ENCODE assay signal across 12 mouse cellular contexts in genomic region chr4:145052697-145053096, GRCm38 (mm10).
A peak's percentile ranks its signal among the peaks of the same experiment; 100 is the strongest.
DNase-seq lines count a peak whose midpoint lies in the region; ATAC-seq and TF ChIP-seq lines count a peak whose summit lies in the region.
"Had no signal": no experiment of that assay in that cellular context is flagged by ENCODE, and none has a peak within 500 bp of the region (broad histone marks: within the 10 kb centered on the region; RNA-seq: fewer than 3 reads in every experiment).

No protein-coding gene starts in this region.

- no peak overlapping the region for H3K4me2 ChIP-seq in heart, embryonic 14.5 days (ENCODE audit: low read length)
- H3K4me2 ChIP-seq: liver, embryonic 15.5 days had no signal

- H3K9me3 ChIP-seq in heart, embryonic 14.5 days (ENCODE audit: control insufficient read depth, low read length), result no peaks in the 10 kb centered on the region
- no peaks in the 10 kb centered on the region for H3K9me3 ChIP-seq in embryonic facial prominence, embryonic 10.5 days
- H3K9me3 ChIP-seq: liver, embryonic 15.5 days had no signal

- no peak overlapping the region for H3K9ac ChIP-seq in heart, embryonic 14.5 days (ENCODE audit: low read length)
- H3K9ac ChIP-seq: liver, embryonic 15.5 days had no signal

- intact Hi-C loops in heart, postnatal 10 days (cut with DNase I), result loop anchor here (10.0 kb wide), 1 partner anchor 288 kb away; no protein-coding TSS in a partner anchor
- intact Hi-C loops in left cerebral cortex, adult 2 months (cut with DNase I), result loop anchor here (10.0 kb wide), 1 partner anchor 288 kb away; no protein-coding TSS in a partner anchor
- intact Hi-C loops in left cerebral cortex, postnatal 10 days (cut with DNase I), result loop anchor here (5.0 to 10.0 kb wide), 2 partner anchors 160 to 288 kb away; partner anchors contain the start of gene Dhrs3
- intact Hi-C loops in left cerebral cortex, postnatal 36 days (cut with DNase I), result no loop called here

- 7% methylated on average over 1 of the region's 1 CpGs for WGBS in heart, embryonic 14.5 days
- 85% methylated on average over 1 of the region's 1 CpGs for WGBS in embryonic facial prominence, embryonic 10.5 days

- H3K36me3 ChIP-seq in heart, embryonic 14.5 days (ENCODE audit: control insufficient read depth, insufficient read depth, low read length), result peaks cover 79% of the 10 kb centered on the region
- H3K36me3 ChIP-seq in embryonic facial prominence, embryonic 10.5 days (replicated peaks), result peaks cover 43% of the 10 kb centered on the region

- peaks cover 14 to 39% of the 10 kb centered on the region in 2 experiments for H3K4me1 ChIP-seq in heart, embryonic 14.5 days (ENCODE audit: control insufficient read depth in 2 of 2, insufficient read depth in 2 of 2, low read length in 2 of 2)
- H3K4me1 ChIP-seq in embryonic facial prominence, embryonic 10.5 days, result peaks cover 31% of the 10 kb centered on the region

- TF ChIP-seq CTCF in left cerebral cortex, adult 2 months (IDR thresholded peaks at IDR 0.05), result no peak

- peak overlapping the region; percentile 44 to 64; a peak in 3 of 4 replicates for H3K27ac ChIP-seq in heart, embryonic 14.5 days (replicated peaks in 1 of 2; ENCODE audit: control insufficient read depth in 1 of 2, insufficient read depth in 1 of 2, low read depth in 2 of 2, low read length in 2 of 2)
- peak overlapping the region; percentile 52; the same call in 1 of the 2 replicates for H3K27ac ChIP-seq in left cerebral cortex, adult 2 months
- peak overlapping the region; percentile 16; the same call in 1 of the 2 replicates for H3K27ac ChIP-seq in embryonic facial prominence, embryonic 10.5 days (replicated peaks)
- H3K27ac ChIP-seq: liver, embryonic 15.5 days had no signal

- no peak overlapping the region for H3K4me3 ChIP-seq in heart, embryonic 14.5 days (ENCODE audit: control insufficient read depth in 1 of 2, insufficient read depth in 1 of 2, low read depth in 1 of 2, low read length in 2 of 2)
- no peak overlapping the region for H3K4me3 ChIP-seq in left cerebral cortex, adult 2 months
- no peak overlapping the region for H3K4me3 ChIP-seq in embryonic facial prominence, embryonic 10.5 days
- H3K4me3 ChIP-seq: liver, embryonic 15.5 days had no signal

- ATAC-seq in heart, embryonic 14.5 days (ENCODE audit: insufficient number of reproducible peaks, insufficient read depth, low FRiP score, low read depth), result no peak
- ATAC-seq: inflammation-experienced regulatory T-cells, adult 6 months had no signal

- no peaks in the 10 kb centered on the region for H3K27me3 ChIP-seq in heart, embryonic 14.5 days (ENCODE audit: control insufficient read depth, insufficient read depth, low read length)
- no peaks in the 10 kb centered on the region for H3K27me3 ChIP-seq in embryonic facial prominence, embryonic 10.5 days (replicated peaks; ENCODE audit: low read depth, poor library complexity, severe bottlenecking)
- H3K27me3 ChIP-seq: liver, embryonic 15.5 days had no signal

- no peak for DNase-seq in heart, postnatal 10 days
- peak in 1 of 2 experiments; percentile 23 for DNase-seq in left cerebral cortex, adult 2 months (ENCODE audit: extremely low spot score in 1 of 2, low spot score in 2 of 2)
- DNase-seq in left cerebral cortex, postnatal 10 days (ENCODE audit: extremely low spot score in 1 of 2, low spot score in 2 of 2), result no peak
- no peak for DNase-seq in embryonic facial prominence, embryonic 10.5 days (ENCODE audit: low spot score)
- peak; percentile 45 to 58 for DNase-seq in left cerebral cortex, postnatal 36 days (ENCODE audit: low spot score in 2 of 2)
- no peak for DNase-seq in urinary bladder, postnatal 25 days (ENCODE audit: low spot score)
- no peak for DNase-seq in yolk sac, embryonic 10.5 days (ENCODE audit: low spot score)
- DNase-seq: cerebellum, adult 2 months; thymus, postnatal 25 days had no signal

Comparison
In these comparisons a context has a peak if more than half of its experiments do, and no peak if none do; other contexts are left out.
1. DNase-seq: peak in left cerebral cortex, postnatal 36 days (2 of 2); none in heart, postnatal 10 days (0 of 2), left cerebral cortex, postnatal 10 days (0 of 2), embryonic facial prominence, embryonic 10.5 days (single experiment), urinary bladder, postnatal 25 days (single experiment) and yolk sac, embryonic 10.5 days (single experiment).
2. Peak in every context shown above with its lines, with median percentiles within 50 percentile points of each other: H3K27ac ChIP-seq.